In genomic region chrX:7782603-7783092, GRCm38 (mm10) we compare ENCODE assay signal across 26 mouse cellular contexts. TPM values are rescaled to one million over a fixed set of nuclear protein-coding genes. Genes with fewer than 3 reads are reported as not detected.
DNase-seq lines count a peak whose midpoint lies in the region; ATAC-seq and TF ChIP-seq lines count a peak whose summit lies in the region.
"Had no signal": no experiment of that assay in that cellular context is flagged by ENCODE, and none has a peak within 500 bp of the region (broad histone marks: within the 10 kb centered on the region; RNA-seq: fewer than 3 reads in every experiment).

No protein-coding gene starts in this region.

- no peak for DNase-seq in liver, embryonic 14.5 days (ENCODE audit: low read depth in 3 of 3, low spot score in 3 of 3)
- DNase-seq in liver, embryonic 11.5 days (ENCODE audit: low spot score): no peak
- DNase-seq in CH12.LX (ENCODE audit: extremely low read depth): no peak
- no peak for DNase-seq in gastrocnemius, postnatal 14 days
- no peak for DNase-seq in midbrain, embryonic 14.5 days
- no peak for DNase-seq in thymus, postnatal 36 days
- DNase-seq: adrenal gland, adult 8-10 months; adrenal gland, postnatal 25 days; cerebellum, adult 11-12 months; cerebellum, adult 8-10 months; cerebellum, postnatal 10 days; cerebellum, postnatal 36 days; embryo, embryonic 11 days; gastrocnemius, postnatal 36 days; heart, adult 2 months had no signal

- no peak overlapping the region for H3K27ac ChIP-seq in liver, embryonic 14.5 days
- no peak overlapping the region for H3K27ac ChIP-seq in liver, embryonic 11.5 days (ENCODE audit: low read depth, low read length)
- H3K27ac ChIP-seq in CH12.LX (ENCODE audit: insufficient read depth, low read depth): no peak overlapping the region
- H3K27ac ChIP-seq in intestine, embryonic 15.5 days: no peak overlapping the region
- H3K27ac ChIP-seq in midbrain, embryonic 14.5 days (replicated peaks; ENCODE audit: low read depth, low read length): no peak overlapping the region
- H3K27ac ChIP-seq: embryonic facial prominence, embryonic 10.5 days; embryonic facial prominence, embryonic 13.5 days; forebrain, embryonic 12.5 days; forebrain, embryonic 15.5 days; heart, adult 2 months; hindbrain, embryonic 12.5 days; hindbrain, embryonic 15.5 days had no signal

- H3K36me3 ChIP-seq in liver, embryonic 14.5 days (replicated peaks; ENCODE audit: control insufficient read depth, insufficient read depth, low read depth): no peaks in the 10 kb centered on the region
- no peaks in the 10 kb centered on the region for H3K36me3 ChIP-seq in liver, embryonic 11.5 days (ENCODE audit: control insufficient read depth, insufficient read depth, low read length)
- no peaks in the 10 kb centered on the region for H3K36me3 ChIP-seq in CH12.LX (replicated peaks in 1 of 2; ENCODE audit: control insufficient read depth in 1 of 2, insufficient read depth in 1 of 2, low read length in 1 of 2)
- no peaks in the 10 kb centered on the region for H3K36me3 ChIP-seq in intestine, embryonic 15.5 days
- H3K36me3 ChIP-seq in midbrain, embryonic 14.5 days (ENCODE audit: control insufficient read depth, insufficient read depth, low read length): no peaks in the 10 kb centered on the region
- H3K36me3 ChIP-seq: embryonic facial prominence, embryonic 10.5 days; embryonic facial prominence, embryonic 13.5 days; forebrain, embryonic 12.5 days; forebrain, embryonic 15.5 days; hindbrain, embryonic 12.5 days; hindbrain, embryonic 15.5 days had no signal

- H3K9ac ChIP-seq in liver, embryonic 14.5 days (replicated peaks): no peak overlapping the region
- no peak overlapping the region for H3K9ac ChIP-seq in liver, embryonic 11.5 days (ENCODE audit: low read depth, low read length)
- no peak overlapping the region for H3K9ac ChIP-seq in CH12.LX (ENCODE audit: insufficient read depth, low read depth)
- H3K9ac ChIP-seq in intestine, embryonic 15.5 days: no peak overlapping the region
- H3K9ac ChIP-seq in midbrain, embryonic 14.5 days (replicated peaks; ENCODE audit: low read length): no peak overlapping the region
- H3K9ac ChIP-seq: embryonic facial prominence, embryonic 13.5 days; forebrain, embryonic 12.5 days; forebrain, embryonic 15.5 days; hindbrain, embryonic 12.5 days; hindbrain, embryonic 15.5 days had no signal

- ATAC-seq in liver, embryonic 14.5 days (ENCODE audit: insufficient read depth): no peak
- ATAC-seq in liver, embryonic 11.5 days (replicated peaks; ENCODE audit: low FRiP score): no peak
- ATAC-seq in intestine, embryonic 15.5 days: peak; percentile 70
- peak; percentile 24; the same call in 1 of the 2 replicates for ATAC-seq in megakaryocyte progenitor cell, adult 5-6 weeks (replicated peaks; ENCODE audit: poor library complexity)
- no peak for ATAC-seq in midbrain, embryonic 14.5 days (ENCODE audit: low FRiP score, low TSS enrichment)
- ATAC-seq: activated CD4-positive, CD25-positive, alpha-beta regulatory T cell, adult 4 months; forebrain, embryonic 15.5 days had no signal

- no peaks in the 10 kb centered on the region for H3K9me3 ChIP-seq in liver, embryonic 14.5 days (ENCODE audit: control insufficient read depth, low read length)
- H3K9me3 ChIP-seq in liver, embryonic 11.5 days (ENCODE audit: control insufficient read depth, low read length): no peaks in the 10 kb centered on the region
- no peaks in the 10 kb centered on the region for H3K9me3 ChIP-seq in CH12.LX (replicated peaks; ENCODE audit: low read length)
- H3K9me3 ChIP-seq in intestine, embryonic 15.5 days: no peaks in the 10 kb centered on the region
- H3K9me3 ChIP-seq in midbrain, embryonic 14.5 days (ENCODE audit: control insufficient read depth, low read length): no peaks in the 10 kb centered on the region
- H3K9me3 ChIP-seq: embryonic facial prominence, embryonic 10.5 days; embryonic facial prominence, embryonic 13.5 days; forebrain, embryonic 12.5 days; forebrain, embryonic 15.5 days; hindbrain, embryonic 12.5 days; hindbrain, embryonic 15.5 days had no signal

- in situ Hi-C loops in CH12.LX (cut with MboI; ENCODE audit: low pct_ligation_motif_present, low pct_unique_long_range_greater_than_20kb, low sequenced_read_pairs): no loop called here

- TF ChIP-seq EP300 in liver, embryonic 14.5 days (IDR thresholded peaks at IDR 0.05; ENCODE audit: low read depth): no peak
- TF ChIP-seq EP300 in CH12.LX (IDR thresholded peaks at IDR 0.05; ENCODE audit: low read length): no peak

- 74% methylated on average over 4 of the region's 4 CpGs for WGBS in liver, embryonic 14.5 days (ENCODE audit: insufficient replicate concordance)
- WGBS in liver, embryonic 11.5 days: 78% methylated on average over 4 of the region's 4 CpGs
- WGBS in intestine, embryonic 15.5 days: 63% methylated on average over 4 of the region's 4 CpGs
- WGBS in midbrain, embryonic 14.5 days: 80% methylated on average over 4 of the region's 4 CpGs

- H3K27me3 ChIP-seq in liver, embryonic 14.5 days (ENCODE audit: control insufficient read depth, insufficient read depth, low read length): no peaks in the 10 kb centered on the region
- no peaks in the 10 kb centered on the region for H3K27me3 ChIP-seq in liver, embryonic 11.5 days (replicated peaks; ENCODE audit: control insufficient read depth, insufficient read depth, low read length)
- no peaks in the 10 kb centered on the region for H3K27me3 ChIP-seq in CH12.LX (replicated peaks)
- H3K27me3 ChIP-seq in intestine, embryonic 15.5 days (replicated peaks): no peaks in the 10 kb centered on the region
- no peaks in the 10 kb centered on the region for H3K27me3 ChIP-seq in midbrain, embryonic 14.5 days (ENCODE audit: control insufficient read depth, insufficient read depth, low read length)
- H3K27me3 ChIP-seq: embryonic facial prominence, embryonic 13.5 days; forebrain, embryonic 12.5 days; forebrain, embryonic 15.5 days; hindbrain, embryonic 12.5 days; hindbrain, embryonic 15.5 days had no signal

- TF ChIP-seq RAD21 in CH12.LX (IDR thresholded peaks at IDR 0.05; ENCODE audit: low read depth, low read length): peak; percentile 27

- peak; percentile 10; the same call in 1 of the 2 replicates for TF ChIP-seq CTCF in liver, embryonic 14.5 days (IDR thresholded peaks at IDR 0.05; ENCODE audit: low read depth)
- TF ChIP-seq CTCF in CH12.LX (conservative IDR thresholded peaks at IDR 0.05 in 1 of 2, IDR thresholded peaks at IDR 0.05 in 1 of 2; ENCODE audit: low read depth in 2 of 2, low read length in 2 of 2): peak in 1 of 2 experiments; percentile 23; a peak in 2 of 4 replicates

- intact Hi-C loops in gastrocnemius, postnatal 14 days (cut with DNase I; ENCODE audit: low total_unique reads): no loop called here

- H3K4me3 ChIP-seq in liver, embryonic 14.5 days (ENCODE audit: insufficient read depth in 1 of 2, low read depth in 2 of 2, low read length in 2 of 2): no peak overlapping the region
- no peak overlapping the region for H3K4me3 ChIP-seq in liver, embryonic 11.5 days (ENCODE audit: low read depth, low read length)
- H3K4me3 ChIP-seq in CH12.LX (replicated peaks in 1 of 3; ENCODE audit: low read depth in 2 of 3, low read length in 2 of 3, poor library complexity in 1 of 3): no peak overlapping the region
- no peak overlapping the region for H3K4me3 ChIP-seq in intestine, embryonic 15.5 days (replicated peaks)
- H3K4me3 ChIP-seq in midbrain, embryonic 14.5 days (replicated peaks; ENCODE audit: low read depth, low read length): no peak overlapping the region
- H3K4me3 ChIP-seq: embryonic facial prominence, embryonic 10.5 days; embryonic facial prominence, embryonic 13.5 days; erythroblast, embryonic 14.5 days; forebrain, embryonic 12.5 days; forebrain, embryonic 15.5 days; heart, adult 2 months; hindbrain, embryonic 12.5 days; hindbrain, embryonic 15.5 days had no signal

- H3K4me1 ChIP-seq in liver, embryonic 14.5 days (replicated peaks; ENCODE audit: control insufficient read depth in 2 of 2, insufficient read depth in 2 of 2, low read length in 1 of 2): peaks cover 10 to 24% of the 10 kb centered on the region in 2 experiments
- no peaks in the 10 kb centered on the region; the same call in 1 of the 2 replicates for H3K4me1 ChIP-seq in liver, embryonic 11.5 days (replicated peaks; ENCODE audit: control insufficient read depth, insufficient read depth, low read length)
- H3K4me1 ChIP-seq in CH12.LX (ENCODE audit: control insufficient read depth in 1 of 2, insufficient read depth in 2 of 2): peaks cover 2 to 7% of the 10 kb centered on the region in 2 experiments; a peak in 1 of 4 replicates
- no peaks in the 10 kb centered on the region for H3K4me1 ChIP-seq in intestine, embryonic 15.5 days (replicated peaks)
- H3K4me1 ChIP-seq in midbrain, embryonic 14.5 days (ENCODE audit: control insufficient read depth, insufficient read depth, low read length): no peaks in the 10 kb centered on the region
- H3K4me1 ChIP-seq: embryonic facial prominence, embryonic 10.5 days; embryonic facial prominence, embryonic 13.5 days; forebrain, embryonic 12.5 days; forebrain, embryonic 15.5 days; hindbrain, embryonic 12.5 days; hindbrain, embryonic 15.5 days had no signal

- H3K4me2 ChIP-seq in liver, embryonic 14.5 days (ENCODE audit: low read depth): no peak overlapping the region
- H3K4me2 ChIP-seq in liver, embryonic 11.5 days: no peak overlapping the region
- H3K4me2 ChIP-seq in CH12.LX (ENCODE audit: insufficient read depth, low read depth, poor library complexity, severe bottlenecking): no peak overlapping the region
- no peak overlapping the region for H3K4me2 ChIP-seq in intestine, embryonic 15.5 days (replicated peaks)
- no peak overlapping the region for H3K4me2 ChIP-seq in midbrain, embryonic 14.5 days (ENCODE audit: low read length)
- H3K4me2 ChIP-seq: embryonic facial prominence, embryonic 13.5 days; forebrain, embryonic 12.5 days; forebrain, embryonic 15.5 days; heart, embryonic 11.5 days; hindbrain, embryonic 12.5 days; hindbrain, embryonic 15.5 days had no signal

- TF ChIP-seq POLR2A in CH12.LX (IDR thresholded peaks at IDR 0.05; ENCODE audit: low read depth, low read length): no peak

- dilution Hi-C loops in CH12.LX (cut with MboI; ENCODE audit: extremely low pct_ligation_motif_present, extremely low pct_unique_long_range_greater_than_20kb, low sequenced_read_pairs): no loop called here

- no peaks in the 10 kb centered on the region for H3K79me2 ChIP-seq in CH12.LX (replicated peaks; ENCODE audit: control insufficient read depth, extremely low read depth, insufficient read depth, poor library complexity, severe bottlenecking)

RNA-seq across cellular contexts. Expression of gene Gripap1, which starts 6.9 kb away (rescaled TPM):
- 23.3 and 31.3 TPM in 2 replicates for polyA plus RNA-seq in liver, embryonic 14.5 days (2012; rRNA removed)
- polyA plus RNA-seq in liver, embryonic 14.5 days (2014; fragmentation: Nextera tagmentation; extraction: Ambion mirVana): 17.7 and 19.7 TPM in 2 replicates
- 45.0 and 47.2 TPM in 2 replicates for polyA plus RNA-seq in liver, embryonic 11.5 days (2014; fragmentation: Nextera tagmentation; extraction: Ambion mirVana)
- total RNA-seq in CH12.LX (2012; rRNA removed): 25.5 and 27.1 TPM in 2 replicates
- total RNA-seq in CH12.LX (2014; rRNA removed): 15.7 and 19.9 TPM in 2 replicates
- 49.4 and 53.1 TPM in 2 replicates for polyA plus RNA-seq in CH12.LX (2012; ENCODE audit: insufficient read length, low read depth)
- polyA plus RNA-seq in intestine, embryonic 15.5 days (2015; fragmentation: Nextera tagmentation; extraction: Ambion mirVana): 35.4 and 35.5 TPM in 2 replicates
- 34.4 and 34.9 TPM in 2 replicates for total RNA-seq in megakaryocyte progenitor cell, adult 5-6 weeks (2015)
- 48.6 and 69.7 TPM in 2 replicates for total RNA-seq in megakaryocyte progenitor cell, adult 5-6 weeks (2017)
- 10 to 100 TPM; 16.8 to 17.4 TPM for total RNA-seq in gastrocnemius, postnatal 14 days (2021)
- 56.0 and 56.6 TPM in 2 replicates for polyA plus RNA-seq in midbrain, embryonic 14.5 days (2014; fragmentation: Nextera tagmentation; extraction: Ambion mirVana)

RNA-seq across cellular contexts. Expression of gene Tfe3, which starts 20.3 kb away (rescaled TPM):
- polyA plus RNA-seq in liver, embryonic 14.5 days (2012; rRNA removed): 4.6 and 4.7 TPM in 2 replicates
- 5.7 and 7.3 TPM in 2 replicates for polyA plus RNA-seq in liver, embryonic 14.5 days (2014; fragmentation: Nextera tagmentation; extraction: Ambion mirVana)
- 15.9 and 16.0 TPM in 2 replicates for polyA plus RNA-seq in liver, embryonic 11.5 days (2014; fragmentation: Nextera tagmentation; extraction: Ambion mirVana)
- total RNA-seq in CH12.LX (2012; rRNA removed) (12.9 and 15.9 TPM in 2 replicates), CH12.LX (2014; rRNA removed) (6.7 and 8.3 TPM in 2 replicates)
- 26.0 TPM in 2 replicates for polyA plus RNA-seq in CH12.LX (2012; ENCODE audit: insufficient read length, low read depth)
- polyA plus RNA-seq in intestine, embryonic 15.5 days (2015; fragmentation: Nextera tagmentation; extraction: Ambion mirVana): 23.0 and 23.9 TPM in 2 replicates
- total RNA-seq in megakaryocyte progenitor cell, adult 5-6 weeks (2015): 12.2 and 14.6 TPM in 2 replicates
- 4.6 and 7.1 TPM in 2 replicates for total RNA-seq in megakaryocyte progenitor cell, adult 5-6 weeks (2017)
- total RNA-seq in gastrocnemius, postnatal 14 days (2021): 1 to 10 TPM; 8.8 to 9.7 TPM
- 21.7 and 21.8 TPM in 2 replicates for polyA plus RNA-seq in midbrain, embryonic 14.5 days (2014; fragmentation: Nextera tagmentation; extraction: Ambion mirVana)

RNA-seq across cellular contexts. Expression of gene Ccdc120, which starts 31.9 kb away (rescaled TPM):
- polyA plus RNA-seq in liver, embryonic 14.5 days (2012; rRNA removed): 1.4 and 2.0 TPM in 2 replicates
- polyA plus RNA-seq in liver, embryonic 14.5 days (2014; fragmentation: Nextera tagmentation; extraction: Ambion mirVana): 1.5 and 2.3 TPM in 2 replicates
- 4.7 and 6.5 TPM in 2 replicates for polyA plus RNA-seq in liver, embryonic 11.5 days (2014; fragmentation: Nextera tagmentation; extraction: Ambion mirVana)
- total RNA-seq in CH12.LX (2012; rRNA removed) (3.6 and 6.9 TPM in 2 replicates), CH12.LX (2014; rRNA removed) (3.5 and 4.4 TPM in 2 replicates)
- 6.9 and 9.0 TPM in 2 replicates for polyA plus RNA-seq in CH12.LX (2012; ENCODE audit: insufficient read length, low read depth)
- 12.4 TPM in 2 replicates for polyA plus RNA-seq in intestine, embryonic 15.5 days (2015; fragmentation: Nextera tagmentation; extraction: Ambion mirVana)
- total RNA-seq in megakaryocyte progenitor cell, adult 5-6 weeks (2015): 0.88 and 1.2 TPM in 2 replicates
- 0.33 and 1.1 TPM in 2 replicates for total RNA-seq in megakaryocyte progenitor cell, adult 5-6 weeks (2017)
- 1 to 10 TPM in 1 of 2 experiments, under 1 TPM in 1; 0.86 to 1.8 TPM for total RNA-seq in gastrocnemius, postnatal 14 days (2021)
- 72.2 and 73.0 TPM in 2 replicates for polyA plus RNA-seq in midbrain, embryonic 14.5 days (2014; fragmentation: Nextera tagmentation; extraction: Ambion mirVana)

RNA-seq across cellular contexts. Expression of gene Kcnd1, which starts 39.4 kb away (rescaled TPM):
- 0.37 and 0.43 TPM in 2 replicates for polyA plus RNA-seq in liver, embryonic 14.5 days (2012; rRNA removed)
- polyA plus RNA-seq in liver, embryonic 14.5 days (2014; fragmentation: Nextera tagmentation; extraction: Ambion mirVana): 0.19 TPM in 2 replicates
- 0.84 and 0.94 TPM in 2 replicates for polyA plus RNA-seq in liver, embryonic 11.5 days (2014; fragmentation: Nextera tagmentation; extraction: Ambion mirVana)
- total RNA-seq in CH12.LX (2012; rRNA removed) (0.38 and 0.51 TPM in 2 replicates), CH12.LX (2014; rRNA removed) (0.57 and 0.63 TPM in 2 replicates)
- polyA plus RNA-seq in CH12.LX (2012; ENCODE audit: insufficient read length, low read depth): 3.1 and 3.4 TPM in 2 replicates
- polyA plus RNA-seq in intestine, embryonic 15.5 days (2015; fragmentation: Nextera tagmentation; extraction: Ambion mirVana): 1.5 and 2.1 TPM in 2 replicates
- total RNA-seq in megakaryocyte progenitor cell, adult 5-6 weeks (2015): 0.34 and 0.42 TPM in 2 replicates
- 0.21 and 0.68 TPM in 2 replicates for total RNA-seq in megakaryocyte progenitor cell, adult 5-6 weeks (2017)
- under 1 TPM; 0.66 to 0.68 TPM for total RNA-seq in gastrocnemius, postnatal 14 days (2021)
- 1.7 and 2.3 TPM in 2 replicates for polyA plus RNA-seq in midbrain, embryonic 14.5 days (2014; fragmentation: Nextera tagmentation; extraction: Ambion mirVana)

RNA-seq across cellular contexts. Expression of gene Praf2, which starts 54.4 kb away (rescaled TPM):
- polyA plus RNA-seq in liver, embryonic 14.5 days (2012; rRNA removed): 4.3 and 5.7 TPM in 2 replicates
- 4.0 and 6.6 TPM in 2 replicates for polyA plus RNA-seq in liver, embryonic 14.5 days (2014; fragmentation: Nextera tagmentation; extraction: Ambion mirVana)
- polyA plus RNA-seq in liver, embryonic 11.5 days (2014; fragmentation: Nextera tagmentation; extraction: Ambion mirVana): 29.8 and 32.0 TPM in 2 replicates
- total RNA-seq in CH12.LX (2012; rRNA removed) (41.8 and 49.1 TPM in 2 replicates), CH12.LX (2014; rRNA removed) (25.7 and 26.9 TPM in 2 replicates)
- polyA plus RNA-seq in CH12.LX (2012; ENCODE audit: insufficient read length, low read depth): 40.5 and 40.6 TPM in 2 replicates
- polyA plus RNA-seq in intestine, embryonic 15.5 days (2015; fragmentation: Nextera tagmentation; extraction: Ambion mirVana): 60.3 and 61.4 TPM in 2 replicates
- total RNA-seq in megakaryocyte progenitor cell, adult 5-6 weeks (2015): 11.1 and 15.3 TPM in 2 replicates
- total RNA-seq in megakaryocyte progenitor cell, adult 5-6 weeks (2017): 3.4 and 4.9 TPM in 2 replicates
- 1 to 10 TPM; 6.1 to 9.0 TPM for total RNA-seq in gastrocnemius, postnatal 14 days (2021)
- 126 and 144 TPM in 2 replicates for polyA plus RNA-seq in midbrain, embryonic 14.5 days (2014; fragmentation: Nextera tagmentation; extraction: Ambion mirVana)

Comparison
In these comparisons a context has a peak if more than half of its experiments do, and no peak if none do; other contexts are left out.
1. ATAC-seq: peak in intestine, embryonic 15.5 days (single experiment) and megakaryocyte progenitor cell, adult 5-6 weeks (single experiment); none in liver, embryonic 14.5 days (single experiment), liver, embryonic 11.5 days (single experiment) and midbrain, embryonic 14.5 days (single experiment).